Mouse (Mus musculus): ENCODE measurements around the gene H6pd. TPM values are rescaled to one million over a fixed set of nuclear protein-coding genes. Genes with fewer than 3 reads are reported as not detected.

Gene H6pd
- polyA plus RNA-seq, 1 experiment from 2014 or later = 3.7 TPM

GRCm38 (mm10) chr4:150040003-150040581 is 31.3 kb upstream of the H6pd start:
- Histone ChIP-seq H3K27ac (replicated peaks) (no peak overlapping the region), H3K9me3 (replicated peaks) (no peaks in the 10 kb centered on the region), H3K4me1 (no peaks in the 10 kb centered on the region), H3K36me3 (no peaks in the 10 kb centered on the region), H3K4me3 (no peak overlapping the region), H3K27me3 (ENCODE audit: low read depth, poor library complexity, severe bottlenecking) (peaks cover 42% of the 10 kb centered on the region)
- WGBS = 83% methylated on average over 9 of the region's 9 CpGs
- DNase-seq (ENCODE audit: low spot score) = no peak

GRCm38 (mm10) chr4:150038533-150038932 is 29.7 kb upstream of the H6pd start:
- H3K4me3 ChIP-seq = no peak overlapping the region
- H3K27me3 ChIP-seq (ENCODE audit: low read depth, poor library complexity, severe bottlenecking) = peaks cover 50% of the 10 kb centered on the region
- H3K36me3 ChIP-seq = no peaks in the 10 kb centered on the region
- no peak for DNase-seq (ENCODE audit: low spot score)
- no peak overlapping the region for H3K27ac ChIP-seq (replicated peaks)
- peaks cover 5% of the 10 kb centered on the region for H3K4me1 ChIP-seq
- WGBS = 91% methylated on average over 7 of the region's 7 CpGs
- no peaks in the 10 kb centered on the region for H3K9me3 ChIP-seq (replicated peaks)

- H3K4me1 ChIP-seq = peaks cover 17% of the 10 kb centered on the region
- peaks cover 74% of the 10 kb centered on the region for H3K27me3 ChIP-seq (ENCODE audit: low read depth, poor library complexity, severe bottlenecking)
- 84% methylated on average over 6 of the region's 6 CpGs for WGBS
- DNase-seq (ENCODE audit: low spot score) = no peak
- H3K27ac ChIP-seq (replicated peaks) = no peak overlapping the region
- no peaks in the 10 kb centered on the region for H3K36me3 ChIP-seq
- H3K9me3 ChIP-seq (replicated peaks) = no peaks in the 10 kb centered on the region
- H3K4me3 ChIP-seq = no peak overlapping the region
Measured at GRCm38 (mm10) chr4:150036094-150036493, 27.3 kb upstream of the H6pd start.

GRCm38 (mm10) chr4:150035280-150035679 is 26.5 kb upstream of the H6pd start:
- H3K4me3 ChIP-seq = no peak overlapping the region
- H3K9me3 ChIP-seq (replicated peaks) = no peaks in the 10 kb centered on the region
- peaks cover 25% of the 10 kb centered on the region for H3K4me1 ChIP-seq
- DNase-seq (ENCODE audit: low spot score) = peak; percentile 86
- H3K36me3 ChIP-seq = no peaks in the 10 kb centered on the region
- peaks cover 82% of the 10 kb centered on the region for H3K27me3 ChIP-seq (ENCODE audit: low read depth, poor library complexity, severe bottlenecking)
- WGBS = 15% methylated on average over 10 of the region's 10 CpGs
- no peak overlapping the region for H3K27ac ChIP-seq (replicated peaks)

- H3K9me3 ChIP-seq (replicated peaks) = no peaks in the 10 kb centered on the region
- no peak overlapping the region for H3K27ac ChIP-seq (replicated peaks)
- DNase-seq (ENCODE audit: low spot score) = peak; percentile 51
- peak overlapping the region; percentile 43 for H3K4me3 ChIP-seq
- H3K4me1 ChIP-seq = peaks cover 40% of the 10 kb centered on the region
- peaks cover 95% of the 10 kb centered on the region for H3K27me3 ChIP-seq (ENCODE audit: low read depth, poor library complexity, severe bottlenecking)
- WGBS = 2% methylated on average over 31 of the region's 31 CpGs
- H3K36me3 ChIP-seq = no peaks in the 10 kb centered on the region
Measured at GRCm38 (mm10) chr4:150033261-150033671, 24.4 kb upstream of the H6pd start.

- DNase-seq (ENCODE audit: low spot score) = no peak
- peak overlapping the region; percentile 59 for H3K4me3 ChIP-seq
- no peaks in the 10 kb centered on the region for H3K9me3 ChIP-seq (replicated peaks)
- no peak overlapping the region for H3K27ac ChIP-seq (replicated peaks)
- peaks cover 40% of the 10 kb centered on the region for H3K4me1 ChIP-seq
- peaks cover 100% of the 10 kb centered on the region for H3K27me3 ChIP-seq (ENCODE audit: low read depth, poor library complexity, severe bottlenecking)
- no peaks in the 10 kb centered on the region for H3K36me3 ChIP-seq
- WGBS = 23% methylated on average over 14 of the region's 14 CpGs
Measured at GRCm38 (mm10) chr4:150031234-150031890, 22.5 kb upstream of the H6pd start.

GRCm38 (mm10) chr4:150030449-150031233 is 21.8 kb upstream of the H6pd start:
- Histone ChIP-seq H3K36me3 (no peaks in the 10 kb centered on the region), H3K27me3 (ENCODE audit: low read depth, poor library complexity, severe bottlenecking) (peaks cover 100% of the 10 kb centered on the region), H3K27ac (replicated peaks) (no peak overlapping the region), H3K9me3 (replicated peaks) (no peaks in the 10 kb centered on the region), H3K4me3 (peak overlapping the region; percentile 59), H3K4me1 (peaks cover 40% of the 10 kb centered on the region)
- peak; percentile 59 for DNase-seq (ENCODE audit: low spot score)
- WGBS = under 1% methylated on average over 28 of the region's 28 CpGs

- Histone ChIP-seq H3K27ac (replicated peaks) (no peak overlapping the region), H3K4me3 (peak overlapping the region; percentile 59), H3K36me3 (no peaks in the 10 kb centered on the region), H3K4me1 (peaks cover 40% of the 10 kb centered on the region), H3K9me3 (replicated peaks) (no peaks in the 10 kb centered on the region), H3K27me3 (ENCODE audit: low read depth, poor library complexity, severe bottlenecking) (peaks cover 99% of the 10 kb centered on the region)
- WGBS = 4% methylated on average over 11 of the region's 11 CpGs
- no peak for DNase-seq (ENCODE audit: low spot score)
Measured at GRCm38 (mm10) chr4:150029885-150030284, 21.1 kb upstream of the H6pd start.

- Histone ChIP-seq H3K4me1 (no peaks in the 10 kb centered on the region), H3K9me3 (replicated peaks) (no peaks in the 10 kb centered on the region), H3K27me3 (ENCODE audit: low read depth, poor library complexity, severe bottlenecking) (peaks cover 40% of the 10 kb centered on the region), H3K27ac (replicated peaks) (no peak overlapping the region), H3K36me3 (no peaks in the 10 kb centered on the region), H3K4me3 (no peak overlapping the region)
- WGBS = 83% methylated on average over 7 of the region's 7 CpGs
- DNase-seq (ENCODE audit: low spot score) = no peak
Measured at GRCm38 (mm10) chr4:150023518-150023917, 14.7 kb upstream of the H6pd start.

GRCm38 (mm10) chr4:150019741-150020380 is 11.0 kb upstream of the H6pd start:
- no peak overlapping the region for H3K4me3 ChIP-seq
- no peak for DNase-seq (ENCODE audit: low spot score)
- peaks cover 12% of the 10 kb centered on the region; the same call in 1 of the 2 replicates for H3K27me3 ChIP-seq (ENCODE audit: low read depth, poor library complexity, severe bottlenecking)
- H3K9me3 ChIP-seq (replicated peaks) = no peaks in the 10 kb centered on the region
- H3K27ac ChIP-seq (replicated peaks) = no peak overlapping the region
- WGBS = 89% methylated on average over 15 of the region's 15 CpGs
- H3K4me1 ChIP-seq = 0 out of 2 replicates have a peak, but pooled peaks cover 3% of the 10 kb centered on the region
- no peaks in the 10 kb centered on the region for H3K36me3 ChIP-seq

- Histone ChIP-seq H3K4me3 (no peak overlapping the region), H3K27me3 (ENCODE audit: low read depth, poor library complexity, severe bottlenecking) (0 out of 2 replicates have a peak, but pooled peaks cover 10% of the 10 kb centered on the region), H3K27ac (replicated peaks) (no peak overlapping the region), H3K36me3 (no peaks in the 10 kb centered on the region), H3K9me3 (replicated peaks) (no peaks in the 10 kb centered on the region), H3K4me1 (0 out of 2 replicates have a peak, but pooled peaks cover 3% of the 10 kb centered on the region)
- DNase-seq (ENCODE audit: low spot score) = no peak
- whole genome bisulfite sequencing = 68% methylated on average over 7 of the region's 7 CpGs
Measured at GRCm38 (mm10) chr4:150015436-150015835, 6.6 kb upstream of the H6pd start.

- Histone ChIP-seq H3K4me3 (no peak overlapping the region), H3K27me3 (ENCODE audit: low read depth, poor library complexity, severe bottlenecking) (peaks cover 19% of the 10 kb centered on the region), H3K27ac (replicated peaks) (no peak overlapping the region), H3K4me1 (peaks cover 7% of the 10 kb centered on the region; the same call in 1 of the 2 replicates), H3K9me3 (replicated peaks) (no peaks in the 10 kb centered on the region), H3K36me3 (no peaks in the 10 kb centered on the region)
- 90% methylated on average over 4 of the region's 4 CpGs for WGBS
- no peak for DNase-seq (ENCODE audit: low spot score)
Measured at GRCm38 (mm10) chr4:150014378-150015091, 5.7 kb upstream of the H6pd start.
